Comparison of ENCODE assay signal across 8 mouse cellular contexts in the genomic region with DNA sequence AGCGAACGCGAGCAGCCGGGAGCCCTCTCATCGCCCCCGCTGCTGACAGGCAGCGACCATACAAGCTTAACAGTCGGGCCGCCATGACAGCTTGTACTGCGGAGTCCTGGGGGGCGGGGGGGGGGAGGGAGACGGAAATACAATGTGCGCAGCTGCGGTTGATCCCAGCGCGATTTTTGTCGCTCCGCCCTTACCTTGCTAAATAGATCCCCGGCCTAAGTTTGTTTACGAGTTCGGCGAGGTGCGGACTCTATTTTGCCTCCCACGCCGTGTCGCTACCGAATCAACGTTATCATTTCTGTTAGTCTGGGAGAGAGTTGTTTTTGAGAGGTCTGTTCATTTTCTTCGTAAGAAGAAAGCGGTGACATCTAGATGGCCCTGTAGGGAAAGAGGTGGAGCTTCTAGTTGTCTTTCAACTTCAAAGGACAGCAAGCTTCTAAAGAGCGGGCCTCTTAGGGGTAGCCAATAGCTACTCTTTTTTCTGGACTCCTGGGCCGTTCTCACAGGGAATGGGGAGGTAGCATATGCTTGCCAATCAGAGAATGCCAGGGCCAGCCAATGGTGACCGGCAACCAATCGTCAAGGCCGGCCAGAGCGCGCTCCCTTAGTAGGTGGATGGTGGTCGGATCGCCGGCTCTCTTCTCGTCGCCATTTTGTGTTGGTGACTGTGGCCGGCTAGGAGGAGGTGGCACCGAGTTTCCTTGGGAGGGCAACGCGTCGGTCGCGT. TPM values are rescaled to one million over a fixed set of nuclear protein-coding genes. Genes with fewer than 3 reads are reported as not detected.
A peak's percentile ranks its signal among the peaks of the same experiment; 100 is the strongest.
DNase-seq lines count a peak whose midpoint lies in the region; ATAC-seq and TF ChIP-seq lines count a peak whose summit lies in the region.

A gene (plus strand): TSS at position 328 of the 727 bp plus-strand sequence.
A gene (minus strand): TSS at position 444 of the 727 bp plus-strand sequence.

- H3K4me2 ChIP-seq in kidney, embryonic 14.5 days (replicated peaks; ENCODE audit: low read depth, low read length) = peak within 1 kb of the TSS; percentile 49
- H3K4me2 ChIP-seq in limb, embryonic 15.5 days = peak within 1 kb of the TSS; percentile 43

- DNase-seq in A20 (ENCODE audit: low read depth, low spot score) = peak; percentile 91
- DNase-seq in heart, adult 9 months (ENCODE audit: low spot score in 2 of 2) = peak; percentile 85 to 88
- peak; percentile 60 to 66 for DNase-seq in monocyte, adult 2 months (ENCODE audit: low read depth in 1 of 2, low spot score in 2 of 2)
- DNase-seq in spleen, postnatal 36 days (ENCODE audit: low spot score in 2 of 2) = peak; percentile 83 to 84

- H3K9me3 ChIP-seq in kidney, embryonic 14.5 days (ENCODE audit: control insufficient read depth, low read length) = no peaks in the 10 kb centered on the region
- no peaks in the 10 kb centered on the region for H3K9me3 ChIP-seq in limb, embryonic 15.5 days

- WGBS in kidney, embryonic 14.5 days = 17% methylated on average over 44 of the region's 49 CpGs
- WGBS in limb, embryonic 15.5 days = 18% methylated on average over 49 of the region's 49 CpGs

- H3K27me3 ChIP-seq in kidney, embryonic 14.5 days (ENCODE audit: control insufficient read depth, insufficient read depth, low read length) = no peaks in the 10 kb centered on the region
- H3K27me3 ChIP-seq in limb, embryonic 15.5 days = no peaks in the 10 kb centered on the region

- peak; percentile 99 for ATAC-seq in kidney, embryonic 14.5 days (ENCODE audit: low FRiP score, low TSS enrichment)
- ATAC-seq in limb, embryonic 15.5 days (ENCODE audit: insufficient number of reproducible peaks, low FRiP score, low TSS enrichment, low read depth) = peak; percentile 97

- H3K27ac ChIP-seq in bone marrow macrophage, adult 2 months (ENCODE audit: insufficient read depth, low read depth, low read length) = peak within 1 kb of the TSS; percentile 86
- H3K27ac ChIP-seq in embryonic fibroblast, embryonic 13.5 days (ENCODE audit: insufficient read depth, low read length) = peak within 1 kb of the TSS; percentile 97
- peak within 1 kb of the TSS; percentile 83 for H3K27ac ChIP-seq in kidney, embryonic 14.5 days (ENCODE audit: low read depth, low read length)
- peak within 1 kb of the TSS; percentile 92 for H3K27ac ChIP-seq in limb, embryonic 15.5 days

- TF ChIP-seq CTCF in bone marrow macrophage, adult 2 months (IDR thresholded peaks at IDR 0.05; ENCODE audit: low read depth, low read length) = no peak
- TF ChIP-seq CTCF in embryonic fibroblast, embryonic 13.5 days (IDR thresholded peaks at IDR 0.05; ENCODE audit: borderline replicate concordance, insufficient read depth, low read length) = no peak

- H3K36me3 ChIP-seq in kidney, embryonic 14.5 days (ENCODE audit: control insufficient read depth, insufficient read depth, low read length) = peaks cover 8% of the 10 kb centered on the region; the same call in 1 of the 2 replicates
- H3K36me3 ChIP-seq in limb, embryonic 15.5 days = peaks cover 12% of the 10 kb centered on the region; the same call in 1 of the 2 replicates

- TF ChIP-seq POLR2A in bone marrow macrophage, adult 2 months (IDR thresholded peaks at IDR 0.05; ENCODE audit: borderline replicate concordance, low read depth, low read length) = no peak
- peak; percentile 76 for TF ChIP-seq POLR2A in embryonic fibroblast, embryonic 13.5 days (IDR thresholded peaks at IDR 0.05; ENCODE audit: low read depth, low read length)

- peak within 1 kb of the TSS; percentile 80 for H3K4me3 ChIP-seq in bone marrow macrophage, adult 2 months (ENCODE audit: insufficient read depth, low read length)
- peak within 1 kb of the TSS; percentile 87 for H3K4me3 ChIP-seq in embryonic fibroblast, embryonic 13.5 days (ENCODE audit: insufficient read depth, low read length)
- H3K4me3 ChIP-seq in kidney, embryonic 14.5 days (ENCODE audit: low read length) = peak within 1 kb of the TSS; percentile 61
- H3K4me3 ChIP-seq in limb, embryonic 15.5 days = peak within 1 kb of the TSS; percentile 58

- peaks cover 2% of the 10 kb centered on the region; the same call in 1 of the 2 replicates for H3K4me1 ChIP-seq in bone marrow macrophage, adult 2 months (ENCODE audit: control insufficient read depth, insufficient read depth, low read length)
- no peaks in the 10 kb centered on the region for H3K4me1 ChIP-seq in embryonic fibroblast, embryonic 13.5 days (ENCODE audit: control insufficient read depth, insufficient read depth, low read length)
- no peaks in the 10 kb centered on the region for H3K4me1 ChIP-seq in kidney, embryonic 14.5 days (ENCODE audit: control insufficient read depth, insufficient read depth, low read length)
- peaks cover 4% of the 10 kb centered on the region; the same call in 1 of the 2 replicates for H3K4me1 ChIP-seq in limb, embryonic 15.5 days

- peak within 1 kb of the TSS; percentile 65 for H3K9ac ChIP-seq in kidney, embryonic 14.5 days (ENCODE audit: low read depth, low read length)
- H3K9ac ChIP-seq in limb, embryonic 15.5 days = peak within 1 kb of the TSS; percentile 61

RNA-seq across cellular contexts. Expression of the first gene that starts in this region (rescaled TPM):
- 14.9 and 17.3 TPM in 2 replicates for polyA plus RNA-seq in bone marrow macrophage, adult 2 months (2012; ENCODE audit: insufficient read depth, insufficient read length, missing spikeins)
- 25.6 and 28.7 TPM in 2 replicates for polyA plus RNA-seq in embryonic fibroblast, embryonic 13.5 days (2011; ENCODE audit: insufficient read length, low read depth, missing spikeins)
- polyA plus RNA-seq in kidney, embryonic 14.5 days (2014; fragmentation: Nextera tagmentation; extraction: Ambion mirVana) = 54.1 and 68.3 TPM in 2 replicates
- 55.6 and 58.7 TPM in 2 replicates for polyA plus RNA-seq in limb, embryonic 15.5 days (2015; fragmentation: Nextera tagmentation; extraction: Ambion mirVana)

RNA-seq across cellular contexts. Expression of the second gene that starts in this region (rescaled TPM):
- 138 TPM in 2 replicates for polyA plus RNA-seq in bone marrow macrophage, adult 2 months (2012; ENCODE audit: insufficient read depth, insufficient read length, missing spikeins)
- polyA plus RNA-seq in embryonic fibroblast, embryonic 13.5 days (2011; ENCODE audit: insufficient read length, low read depth, missing spikeins) = 116 and 126 TPM in 2 replicates
- polyA plus RNA-seq in kidney, embryonic 14.5 days (2014; fragmentation: Nextera tagmentation; extraction: Ambion mirVana) = 243 and 313 TPM in 2 replicates
- 209 and 225 TPM in 2 replicates for polyA plus RNA-seq in limb, embryonic 15.5 days (2015; fragmentation: Nextera tagmentation; extraction: Ambion mirVana)

Comparison
In these comparisons a context has a peak if more than half of its experiments do, and no peak if none do; other contexts are left out.
1. Peak in every context shown above with its lines: DNase-seq, ATAC-seq, H3K4me3 ChIP-seq and H3K27ac ChIP-seq.